Mouse (Mus musculus): ENCODE results near the gene Il9.

DNA sequence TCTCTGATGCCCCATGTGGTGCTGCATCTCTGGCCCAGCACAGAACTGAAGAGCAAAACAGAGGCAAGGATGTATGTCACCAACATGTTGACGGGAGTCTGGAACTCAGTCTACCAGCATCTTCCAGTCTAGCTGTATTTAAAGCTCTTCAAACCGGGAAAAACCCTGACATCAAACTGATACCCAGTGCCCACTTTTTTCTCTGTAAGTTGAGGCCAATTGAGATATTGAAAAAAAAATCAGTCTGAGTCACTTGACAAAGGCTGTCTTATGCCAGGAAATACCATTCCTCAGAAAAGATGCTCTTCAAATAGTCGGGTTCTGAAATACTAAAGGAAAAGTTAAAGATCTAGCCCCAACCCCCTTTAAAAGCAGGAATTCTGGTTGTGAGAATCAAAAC, at the start of gene Il9:
- TF ChIP-seq CTCF (IDR thresholded peaks at IDR 0.05; ENCODE audit: control insufficient read depth, insufficient read depth, low read length) (no peak), POLR2A (IDR thresholded peaks at IDR 0.05; ENCODE audit: borderline replicate concordance, control insufficient read depth, low read depth, low read length) (no peak)

Measured in bone marrow, adult 2 months (tissue).